Mouse (Mus musculus) hindbrain, embryonic 10.5 days (tissue): Measurements from ENCODE around the gene Hsd17b7. TPM values are rescaled to one million over a fixed set of nuclear protein-coding genes. Genes with fewer than 3 reads are reported as not detected.
A peak's percentile ranks its signal among the peaks of the same experiment; 100 is the strongest.
"Not testable (repeated sequence)": the region's sequence is repeated elsewhere in the genome, so short reads cannot be mapped to it uniquely, and the experiment has no call there.

Source experiments
- DNase-seq: peaks from one replicate; pipeline ENCODE4 v3.0.0-alpha.2; 2017; ENCODE audit warnings: low spot score
- H3K27ac ChIP-seq: fragments of 300-500 bp; sonication (generic); 2 replicates; pipeline ENCODE4 v1.5.1; 2016; ENCODE audit warnings: mild to moderate bottlenecking, moderate library complexity
- H3K27me3 ChIP-seq: fragments of 300-500 bp; sonication (generic); 2 replicates; pipeline ENCODE4 v1.6.1; 2016; ENCODE audit warnings: mild to moderate bottlenecking; ENCODE audit not compliant: poor library complexity, insufficient read depth, severe bottlenecking
- H3K36me3 ChIP-seq: fragments of 300-500 bp; sonication (generic); 2 replicates; pipeline ENCODE4 v1.6.1; 2016; ENCODE audit warnings: mild to moderate bottlenecking, moderate library complexity
- H3K4me1 ChIP-seq: fragments of 300-500 bp; sonication (generic); replicated peaks from 2 replicates; pipeline ENCODE4 v1.6.1; 2016; ENCODE audit warnings: mild to moderate bottlenecking
- H3K4me3 ChIP-seq: fragments of 300-500 bp; sonication (generic); 2 replicates; pipeline ENCODE4 v1.5.1; 2016; ENCODE audit warnings: mild to moderate bottlenecking, moderate library complexity
- H3K9me3 ChIP-seq: fragments of 300-500 bp; sonication (generic); 2 replicates; pipeline ENCODE4 v1.6.1; 2016; ENCODE audit warnings: mild to moderate bottlenecking, moderate library complexity
- WGBS: fragments of 180-500 bp; shearing (Covaris S2); methylation state at CpG from one replicate; pipeline ENCODE4 v1.1.7; 2016; 5-methylcytosine and 5-hydroxymethylcytosine counted together
- polyA plus RNA-seq: library from polyadenylated mRNA; unstranded; fragments of >200 nt; fragmentation: Nextera tagmentation; extraction: Ambion mirVana; gene quantifications from 2 replicates; pipeline ENCODE4 v1.2.1, GENCODE M21; 2016

Hsd17b7 gene
- 24.4 and 28.5 TPM in 2 replicates for polyA plus RNA-seq

GRCm38 (mm10) chr1:169968792-169969515 lies at the start of gene Hsd17b7:
Gene Hsd17b7 (minus strand): TSS chr1:169969241.
- Histone ChIP-seq H3K9me3 (no peaks in the 10 kb centered on the region), H3K27ac (peak within 1 kb of the TSS; percentile 89), H3K4me1 (peaks cover 21% of the 10 kb centered on the region), H3K27me3 (no peaks in the 10 kb centered on the region), H3K36me3 (peaks cover 33% of the 10 kb centered on the region), H3K4me3 (peak within 1 kb of the TSS; percentile 74)
- DNase-seq: peak; percentile 99
- WGBS: 1% methylated on average over 48 of the region's 48 CpGs

GRCm38 (mm10) chr1:170014784-170015183 lies 45.7 kb upstream of the Hsd17b7 start:
- Histone ChIP-seq H3K36me3 (peaks cover 11% of the 10 kb centered on the region; the same call in 1 of the 2 replicates), H3K9me3 (peaks cover 43% of the 10 kb centered on the region), H3K27me3 (no peaks in the 10 kb centered on the region), H3K27ac (no peak overlapping the region), H3K4me3 (no peak overlapping the region), H3K4me1 (no peaks in the 10 kb centered on the region)
- no peak for DNase-seq
- 94% methylated on average over 3 of the region's 3 CpGs for WGBS

- Histone ChIP-seq H3K36me3 (no peaks in the 10 kb centered on the region), H3K4me3 (no peak overlapping the region), H3K4me1 (no peaks in the 10 kb centered on the region), H3K27me3 (no peaks in the 10 kb centered on the region), H3K9me3 (peaks cover 14% of the 10 kb centered on the region), H3K27ac (no peak overlapping the region)
- DNase-seq: no peak
- WGBS: 94% methylated on average over 15 of the region's 15 CpGs
Measured at GRCm38 (mm10) chr1:170010716-170011505, 41.9 kb upstream of the Hsd17b7 start.

- Histone ChIP-seq H3K36me3 (no peaks in the 10 kb centered on the region), H3K4me1 (no peaks in the 10 kb centered on the region), H3K27ac (no peak overlapping the region), H3K9me3 (no peaks in the 10 kb centered on the region), H3K4me3 (no peak overlapping the region), H3K27me3 (no peaks in the 10 kb centered on the region)
- DNase-seq: no peak
- 91% methylated on average over 1 of the region's 1 CpGs for WGBS
Measured at GRCm38 (mm10) chr1:170009296-170009695, 40.3 kb upstream of the Hsd17b7 start.

- no peak overlapping the region for H3K4me3 ChIP-seq
Measured at GRCm38 (mm10) chr1:170008432-170009220, 39.6 kb upstream of the Hsd17b7 start.

GRCm38 (mm10) chr1:170006516-170006915 lies 37.5 kb upstream of the Hsd17b7 start:
- H3K4me1 ChIP-seq: no peaks in the 10 kb centered on the region
- no peak overlapping the region for H3K4me3 ChIP-seq
- H3K36me3 ChIP-seq: no peaks in the 10 kb centered on the region
- H3K27me3 ChIP-seq: no peaks in the 10 kb centered on the region
- DNase-seq: no peak
- H3K9me3 ChIP-seq: no peaks in the 10 kb centered on the region
- no peak overlapping the region for H3K27ac ChIP-seq
- WGBS: 71% methylated on average over 5 of the region's 5 CpGs

More at GRCm38 (mm10) chr1:170008432-170009220, 39.6 kb upstream of the Hsd17b7 start:
- Histone ChIP-seq H3K4me1 (no peaks in the 10 kb centered on the region), H3K27ac (no peak overlapping the region), H3K36me3 (no peaks in the 10 kb centered on the region), H3K27me3 (no peaks in the 10 kb centered on the region), H3K9me3 (no peaks in the 10 kb centered on the region)
- 92% methylated on average over 13 of the region's 13 CpGs for WGBS
- DNase-seq: no peak

GRCm38 (mm10) chr1:170005297-170005696 lies 36.3 kb upstream of the Hsd17b7 start:
- no peaks in the 10 kb centered on the region for H3K36me3 ChIP-seq
- no peaks in the 10 kb centered on the region for H3K9me3 ChIP-seq
- no peak for DNase-seq
- no peak overlapping the region for H3K27ac ChIP-seq
- no peaks in the 10 kb centered on the region for H3K4me1 ChIP-seq
- 82% methylated on average over 3 of the region's 3 CpGs for WGBS
- no peak overlapping the region for H3K4me3 ChIP-seq
- no peaks in the 10 kb centered on the region for H3K27me3 ChIP-seq

GRCm38 (mm10) chr1:169993901-169994300 lies 24.9 kb upstream of the Hsd17b7 start:
- 90% methylated on average over 6 of the region's 6 CpGs for WGBS
- H3K9me3 ChIP-seq, H3K4me3 ChIP-seq, H3K27me3 ChIP-seq, H3K27ac ChIP-seq, H3K4me1 ChIP-seq, H3K36me3 ChIP-seq, DNase-seq: not testable (repeated sequence)

- no peak for DNase-seq
- 55% methylated on average over 1 of the region's 1 CpGs for WGBS
- Histone ChIP-seq H3K27me3 (no peaks in the 10 kb centered on the region), H3K9me3 (no peaks in the 10 kb centered on the region), H3K4me1 (no peaks in the 10 kb centered on the region), H3K36me3 (no peaks in the 10 kb centered on the region), H3K4me3 (no peak overlapping the region), H3K27ac (no peak overlapping the region)
Measured at GRCm38 (mm10) chr1:169986166-169986565, 17.1 kb upstream of the Hsd17b7 start.

GRCm38 (mm10) chr1:169977621-169978020 lies 8.6 kb upstream of the Hsd17b7 start:
- no peaks in the 10 kb centered on the region for H3K4me1 ChIP-seq
- no peak overlapping the region for H3K27ac ChIP-seq
- H3K4me3 ChIP-seq: no peak overlapping the region
- no peak for DNase-seq
- H3K36me3 ChIP-seq: no peaks in the 10 kb centered on the region
- H3K9me3 ChIP-seq: no peaks in the 10 kb centered on the region
- no peaks in the 10 kb centered on the region for H3K27me3 ChIP-seq
- WGBS: 91% methylated on average over 4 of the region's 4 CpGs

GRCm38 (mm10) chr1:169971998-169972397 lies 3.0 kb upstream of the Hsd17b7 start:
- 89% methylated on average over 2 of the region's 2 CpGs for whole genome bisulfite sequencing
- no peak for DNase-seq
- H3K9me3 ChIP-seq: no peaks in the 10 kb centered on the region
- H3K27me3 ChIP-seq: no peaks in the 10 kb centered on the region
- H3K4me1 ChIP-seq: peaks cover 21% of the 10 kb centered on the region
- no peak overlapping the region for H3K4me3 ChIP-seq
- no peak overlapping the region for H3K27ac ChIP-seq
- peaks cover 3% of the 10 kb centered on the region; the same call in 1 of the 2 replicates for H3K36me3 ChIP-seq

GRCm38 (mm10) chr1:169970936-169971335 lies 1.9 kb upstream of the Hsd17b7 start:
- Histone ChIP-seq H3K4me3 (no peak overlapping the region), H3K4me1 (peaks cover 21% of the 10 kb centered on the region), H3K9me3 (no peaks in the 10 kb centered on the region), H3K27me3 (no peaks in the 10 kb centered on the region), H3K27ac (no peak overlapping the region), H3K36me3 (peaks cover 13% of the 10 kb centered on the region)
- DNase-seq: no peak
- WGBS: 97% methylated on average over 4 of the region's 4 CpGs
